Mouse (Mus musculus): ENCODE data around the gene Foxl2. TPM values are rescaled to one million over a fixed set of nuclear protein-coding genes. Genes with fewer than 3 reads are reported as not detected.
A peak's percentile ranks its signal among the peaks of the same experiment; 100 is the strongest.

The Foxl2 gene
- not detected in 2 replicates for total RNA-seq (2015)
- total RNA-seq (2017) = not detected in 2 replicates

- ATAC-seq (ENCODE audit: poor library complexity, severe bottlenecking) = no peak
These were observed at the start of gene Foxl2 for GRCm38 (mm10) chr9:98955103-98955715. TSS of gene Foxl2 (plus strand) at chr9:98955288.

DNA sequence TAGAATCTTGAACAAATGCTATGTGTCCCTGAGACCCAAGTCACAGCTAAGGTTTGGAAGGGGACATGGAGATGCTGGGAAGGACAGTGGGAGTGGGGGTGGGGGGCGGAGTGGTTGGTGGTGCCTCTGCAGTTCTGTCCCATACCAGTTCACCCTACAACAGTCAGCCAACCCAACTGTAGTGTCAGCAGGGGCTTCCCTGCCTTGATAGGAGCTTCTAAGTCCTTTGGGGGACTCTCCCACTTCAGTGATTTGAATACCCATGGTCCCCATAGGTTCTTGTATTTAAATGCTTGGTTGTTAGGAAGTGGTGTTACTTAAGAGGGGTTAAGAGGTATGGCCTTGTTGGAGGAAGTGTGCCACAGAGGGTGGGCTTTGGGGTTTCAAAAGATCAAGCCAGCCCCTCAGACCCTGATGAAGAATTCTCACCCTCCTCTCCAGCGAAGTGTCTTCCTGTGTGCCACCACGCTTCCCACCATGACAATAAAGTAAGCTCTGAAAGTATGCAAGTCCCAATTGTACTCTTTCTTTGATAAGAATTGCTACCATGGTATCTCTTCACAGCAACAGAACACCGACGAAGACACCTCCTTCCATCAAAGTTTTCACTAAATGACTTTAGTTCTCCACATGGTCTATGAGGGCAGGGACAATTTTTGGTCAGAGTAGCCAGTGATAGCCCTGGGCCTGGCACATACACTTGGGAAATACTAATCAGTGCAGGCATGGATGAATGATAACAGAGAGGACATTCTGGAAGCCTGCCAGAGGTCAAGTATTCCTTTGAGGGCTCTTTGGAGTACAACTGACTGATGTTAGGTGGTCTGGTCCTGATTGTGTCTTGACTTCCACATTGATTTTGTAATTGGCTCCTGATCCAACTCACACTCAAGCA is 34.2 kb upstream of the Foxl2 start:
- ATAC-seq (ENCODE audit: poor library complexity, severe bottlenecking) = no peak

- ATAC-seq (ENCODE audit: poor library complexity, severe bottlenecking) = no peak
These were observed 32.0 kb upstream of the Foxl2 start for GRCm38 (mm10) chr9:98923119-98923518.

DNA sequence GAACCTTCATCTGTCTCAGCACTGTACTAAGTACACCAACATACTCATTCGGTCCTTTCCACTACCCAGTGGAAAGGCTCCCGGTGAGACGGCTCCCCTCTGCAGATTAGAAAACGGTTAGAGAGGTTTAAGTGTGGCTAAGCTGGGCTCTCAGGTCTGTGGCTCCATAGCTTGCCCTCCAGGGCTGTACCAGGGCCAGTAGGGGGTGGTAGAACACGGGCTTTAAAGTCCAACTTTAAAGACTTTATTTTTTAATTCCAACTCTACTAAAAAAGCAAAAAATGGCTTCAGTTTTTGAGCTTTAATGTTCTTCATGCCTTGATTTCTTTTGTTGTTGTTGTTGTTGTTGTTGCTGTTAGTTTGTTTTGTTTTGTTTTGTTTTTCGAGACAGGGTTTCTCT is 30.9 kb upstream of the Foxl2 start:
- no peak for ATAC-seq (ENCODE audit: poor library complexity, severe bottlenecking)

DNA sequence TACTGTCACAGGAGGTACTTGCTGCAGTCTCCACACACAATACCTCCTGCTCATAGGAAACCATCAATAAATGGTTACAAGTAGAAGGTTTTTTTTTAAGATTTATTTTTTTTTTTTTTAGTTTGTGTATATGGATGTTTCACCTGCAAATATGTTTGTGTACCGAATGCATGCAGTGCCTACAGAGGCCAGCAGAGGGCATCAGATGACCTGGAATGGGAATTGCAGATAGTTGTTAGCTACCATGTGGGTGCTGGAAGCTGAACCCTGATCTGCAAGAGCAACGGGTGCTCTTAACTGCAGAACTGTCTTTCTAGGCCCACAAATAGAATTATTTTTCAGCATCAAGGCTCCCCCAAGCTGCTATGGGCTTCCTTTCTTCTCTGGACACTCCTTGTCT is 25.6 kb upstream of the Foxl2 start:
- ATAC-seq (ENCODE audit: poor library complexity, severe bottlenecking) = no peak

DNA sequence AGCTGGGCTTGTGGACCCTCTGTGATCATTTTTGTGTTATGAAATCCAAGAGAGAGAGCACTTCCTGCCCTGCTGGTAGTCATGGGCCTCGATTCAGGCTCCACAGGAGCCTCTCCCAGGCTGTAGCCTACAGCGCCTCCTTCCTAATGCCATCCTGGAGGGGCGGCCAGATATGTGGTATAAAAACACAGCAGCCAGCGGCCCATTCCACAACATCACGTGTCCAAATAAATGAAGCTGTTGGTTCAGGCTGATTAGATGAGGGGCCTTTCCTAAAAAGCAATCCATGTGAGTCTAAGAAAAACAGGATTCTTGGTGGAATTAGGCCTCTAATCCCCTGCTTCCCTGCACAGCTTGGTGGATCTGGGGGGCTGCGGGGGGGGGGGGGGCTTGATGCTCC is 22.2 kb upstream of the Foxl2 start:
- no peak for ATAC-seq (ENCODE audit: poor library complexity, severe bottlenecking)

- no peak for ATAC-seq (ENCODE audit: poor library complexity, severe bottlenecking)
These were observed 19.7 kb upstream of the Foxl2 start for GRCm38 (mm10) chr9:98935190-98935909.

- no peak for ATAC-seq (ENCODE audit: poor library complexity, severe bottlenecking)
These were observed 15.8 kb upstream of the Foxl2 start for GRCm38 (mm10) chr9:98939290-98939689.

DNA sequence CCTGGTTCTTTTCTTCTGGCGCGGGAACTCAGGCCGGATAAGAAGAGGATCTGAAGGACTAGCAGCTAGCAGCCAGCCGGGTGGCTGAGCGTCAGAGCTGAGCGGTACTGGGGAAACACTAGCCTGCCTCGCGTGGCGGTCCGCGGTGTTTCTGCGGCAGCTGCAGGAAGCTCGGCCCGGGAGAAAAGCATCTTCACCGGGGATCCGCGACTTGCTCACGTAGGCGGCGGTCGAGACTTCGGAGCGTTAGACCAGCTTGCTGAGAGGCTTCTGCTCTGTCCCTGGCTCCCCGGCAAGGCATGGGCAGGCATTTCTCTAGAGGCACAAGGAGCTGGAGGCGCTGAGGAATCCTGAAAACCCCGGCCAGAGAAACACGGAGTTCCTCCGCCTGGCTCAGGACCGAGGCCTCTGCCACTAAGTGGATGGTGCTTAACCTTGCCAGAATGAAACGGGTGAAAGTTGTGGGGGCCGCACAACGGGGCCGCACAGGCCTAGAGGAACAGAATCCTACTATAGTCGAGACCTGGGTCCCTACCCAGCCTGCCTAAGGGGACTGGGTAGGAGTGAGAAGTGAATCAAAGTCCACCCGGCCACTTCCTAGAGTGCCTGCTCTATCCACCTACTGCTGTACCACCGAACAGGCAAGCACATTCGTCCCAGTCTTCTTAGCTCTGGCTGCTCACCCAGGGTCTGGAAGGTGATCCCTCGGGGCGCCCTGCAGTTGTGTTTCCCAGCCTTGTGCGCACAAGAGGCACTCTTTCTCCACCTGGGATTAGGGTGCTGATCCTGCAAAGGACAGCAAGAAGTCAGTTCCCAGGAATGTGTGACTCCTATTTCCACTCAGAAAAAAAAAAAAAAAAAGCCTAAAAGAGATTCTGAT is 2.7 kb upstream of the Foxl2 start:
- ATAC-seq (ENCODE audit: poor library complexity, severe bottlenecking) = no peak

- no peak for ATAC-seq (ENCODE audit: poor library complexity, severe bottlenecking)
These were observed 1.8 kb upstream of the Foxl2 start for GRCm38 (mm10) chr9:98953291-98953690.

- ATAC-seq (ENCODE audit: poor library complexity, severe bottlenecking) = no peak
These were observed 1.3 kb upstream of the Foxl2 start for GRCm38 (mm10) chr9:98953830-98954229.

GRCm38 (mm10) chr9:98954391-98955102 is 541 bp upstream of the Foxl2 start:
- no peak for ATAC-seq (ENCODE audit: poor library complexity, severe bottlenecking)

DNA sequence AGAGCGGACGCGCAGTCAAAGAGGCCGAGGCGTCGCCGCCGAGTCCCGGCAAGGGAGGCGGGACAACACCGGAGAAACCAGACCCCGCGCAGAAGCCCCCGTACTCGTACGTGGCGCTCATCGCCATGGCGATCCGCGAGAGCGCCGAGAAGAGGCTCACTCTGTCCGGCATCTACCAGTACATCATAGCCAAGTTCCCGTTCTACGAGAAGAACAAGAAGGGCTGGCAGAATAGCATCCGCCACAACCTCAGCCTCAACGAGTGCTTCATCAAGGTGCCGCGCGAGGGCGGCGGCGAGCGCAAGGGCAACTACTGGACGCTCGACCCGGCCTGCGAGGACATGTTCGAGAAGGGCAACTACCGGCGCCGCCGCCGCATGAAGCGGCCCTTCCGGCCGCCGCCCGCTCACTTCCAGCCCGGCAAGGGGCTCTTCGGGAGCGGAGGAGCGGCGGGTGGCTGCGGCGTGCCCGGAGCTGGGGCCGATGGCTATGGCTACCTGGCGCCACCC is 682 bp downstream of the Foxl2 start:
- ATAC-seq (ENCODE audit: poor library complexity, severe bottlenecking) = peak; percentile 13; the same call in 1 of the 2 replicates

DNA sequence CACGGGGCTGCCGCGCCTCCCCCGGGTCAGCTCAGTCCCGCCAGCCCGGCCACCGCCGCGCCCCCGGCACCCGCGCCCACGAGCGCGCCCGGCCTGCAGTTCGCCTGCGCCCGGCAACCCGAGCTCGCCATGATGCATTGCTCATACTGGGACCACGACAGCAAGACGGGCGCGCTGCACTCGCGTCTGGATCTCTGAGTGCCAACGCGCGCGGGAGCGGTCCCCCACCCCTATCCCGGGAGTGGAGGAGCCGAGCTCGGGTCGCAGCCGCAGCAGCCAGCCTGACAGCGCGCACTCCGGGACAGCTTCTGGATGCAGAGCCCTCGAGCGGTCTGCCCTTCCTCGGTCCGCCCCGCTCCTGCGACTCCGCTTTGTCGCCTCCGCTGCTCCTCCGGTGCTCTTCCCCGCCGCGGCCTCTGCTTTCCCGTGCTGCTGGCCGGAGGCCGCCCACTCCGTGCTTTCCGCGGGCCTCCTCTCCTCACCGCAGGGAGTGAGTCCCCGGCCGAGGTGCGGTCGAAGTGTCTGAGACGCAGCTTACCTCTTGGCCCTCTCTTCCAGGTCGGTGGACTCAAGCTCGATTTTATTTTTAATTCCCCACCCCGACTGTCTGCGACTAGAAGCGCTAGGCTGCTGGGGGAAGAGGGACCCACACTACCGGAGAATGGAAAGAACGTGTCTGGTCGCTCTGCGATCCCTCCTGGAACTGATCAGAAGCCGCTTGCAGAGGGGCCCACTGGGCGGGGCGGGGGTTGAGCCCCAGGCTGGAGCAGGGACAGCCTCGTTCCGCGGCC is 1.7 kb downstream of the Foxl2 start:
- ATAC-seq (ENCODE audit: poor library complexity, severe bottlenecking) = no peak

DNA sequence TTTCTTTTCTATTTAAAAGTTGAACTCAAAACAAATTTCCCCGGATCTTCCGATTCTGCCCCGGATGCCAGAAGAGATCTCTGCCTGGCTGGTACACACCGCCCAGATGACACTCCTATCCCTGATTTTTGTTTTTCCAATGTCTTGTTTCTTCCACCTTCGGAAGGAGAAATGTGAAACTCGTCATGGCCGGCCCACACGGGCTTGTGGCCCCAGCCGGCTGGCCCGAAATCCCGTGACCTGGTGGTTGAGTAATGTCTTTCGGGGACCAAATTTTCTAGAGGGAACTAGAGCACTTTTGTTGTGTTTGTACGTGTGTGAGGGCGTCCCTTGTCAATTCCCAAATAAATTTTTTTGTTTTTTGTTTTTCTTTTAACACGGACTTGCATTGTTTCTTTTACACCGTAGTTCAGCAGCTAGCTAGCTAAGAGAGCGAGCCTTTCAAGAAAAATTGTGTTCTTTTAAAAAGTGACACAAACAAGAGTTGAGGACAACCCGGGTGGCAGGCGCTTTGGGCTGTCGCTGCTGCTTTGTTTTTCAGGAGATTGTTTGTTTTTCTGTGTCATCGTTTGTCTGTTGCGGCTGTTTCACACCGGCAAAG is 2.8 kb downstream of the Foxl2 start:
- no peak for ATAC-seq (ENCODE audit: poor library complexity, severe bottlenecking)

DNA sequence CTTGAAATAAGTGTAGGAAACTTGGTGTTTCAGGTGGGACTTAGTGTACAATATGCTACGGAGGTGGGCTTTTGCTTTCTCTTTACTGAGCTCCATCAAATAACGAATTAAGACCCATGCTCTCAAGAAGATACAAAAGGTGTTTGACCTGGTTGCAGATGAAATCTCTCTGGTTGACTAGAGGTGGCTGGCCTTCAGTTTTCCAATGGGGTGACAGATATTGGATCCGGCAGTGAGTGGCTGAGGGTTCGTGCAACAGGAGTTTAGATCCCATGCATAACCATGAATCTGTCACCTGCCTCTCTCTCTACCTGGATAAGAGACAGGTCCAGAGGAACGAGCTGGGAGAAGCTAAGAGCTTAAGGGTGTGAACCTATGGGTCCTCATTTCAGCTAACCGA is 3.5 kb downstream of the Foxl2 start:
- ATAC-seq (ENCODE audit: poor library complexity, severe bottlenecking) = no peak

DNA sequence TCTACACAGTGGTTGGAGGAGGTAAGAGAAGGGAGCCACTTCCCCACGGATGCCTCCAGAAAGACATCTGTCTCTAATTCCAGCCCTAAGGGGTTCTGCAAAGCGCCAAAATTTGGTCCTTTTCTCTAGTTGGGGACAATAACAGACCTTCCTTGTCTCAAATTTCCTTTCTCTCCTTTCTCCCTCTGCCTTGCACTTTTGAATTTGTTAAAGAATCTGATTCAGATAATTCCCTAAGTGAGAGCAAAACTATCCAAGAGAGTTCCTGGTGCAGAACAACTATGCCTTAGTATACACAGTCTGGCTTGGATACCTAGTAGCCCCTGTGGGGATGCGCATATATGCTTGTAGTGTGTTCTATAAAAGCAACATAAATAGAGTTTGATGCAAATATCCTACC is 4.8 kb downstream of the Foxl2 start:
- no peak for ATAC-seq (ENCODE audit: poor library complexity, severe bottlenecking)

DNA sequence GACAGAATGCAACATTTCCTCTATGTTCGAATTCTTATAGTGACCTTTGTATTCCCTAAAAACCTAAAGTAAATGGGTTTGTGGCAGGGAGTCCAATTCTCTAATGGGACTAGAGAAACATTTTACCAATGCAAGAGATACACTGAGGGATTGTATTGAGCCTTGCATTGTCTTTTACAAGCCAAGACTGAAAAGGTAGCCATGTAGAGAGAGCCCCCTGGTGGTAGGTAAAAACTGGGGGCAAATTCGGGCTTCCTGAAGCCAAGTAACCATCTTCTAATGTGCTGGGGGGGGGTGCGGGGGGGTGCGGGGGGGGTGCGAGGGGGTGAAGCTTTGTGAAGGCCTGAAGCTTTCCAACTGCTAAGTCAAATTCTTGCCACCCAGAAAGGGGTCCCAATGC is 5.3 kb downstream of the Foxl2 start:
- no peak for ATAC-seq (ENCODE audit: poor library complexity, severe bottlenecking)
